Mouse (Mus musculus): Measurements from ENCODE around the gene Man1b1. TPM values are rescaled to one million over a fixed set of nuclear protein-coding genes. Genes with fewer than 3 reads are reported as not detected.

The Man1b1 gene
- polyA plus RNA-seq, 1 experiment from 2014 or later, result 65.8 TPM

DNA sequence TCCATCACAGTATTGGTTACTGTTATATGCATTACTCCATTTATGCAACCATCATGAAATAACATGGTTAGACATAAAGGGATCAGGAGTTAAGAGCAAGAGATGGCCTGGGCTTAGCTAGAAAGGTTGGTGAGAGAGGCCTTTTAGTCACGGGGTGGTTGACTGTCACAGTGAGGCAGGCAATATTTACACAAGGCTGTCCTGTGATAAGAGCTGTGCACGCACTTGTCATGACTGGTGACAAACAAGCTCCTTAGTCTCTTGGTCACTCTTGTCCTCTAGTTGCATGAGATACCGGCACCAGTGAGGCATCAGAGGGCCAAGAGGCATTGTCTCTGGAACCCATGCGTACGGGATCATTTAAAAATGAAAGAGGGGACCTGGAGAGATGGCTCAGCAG is 52.4 kb downstream of the Man1b1 start:
- no peaks in the 10 kb centered on the region for H3K27me3 ChIP-seq (ENCODE audit: control insufficient read depth, insufficient read depth, low read length)
- H3K4me3 ChIP-seq (ENCODE audit: low read depth, low read length), result no peak overlapping the region
- H3K4me1 ChIP-seq (ENCODE audit: control insufficient read depth, insufficient read depth, low read length), result no peaks in the 10 kb centered on the region
- DNase-seq (ENCODE audit: low spot score), result no peak
- 76% methylated on average over 5 of the region's 5 CpGs for whole genome bisulfite sequencing
- H3K36me3 ChIP-seq (ENCODE audit: control insufficient read depth, insufficient read depth, low read length), result no peaks in the 10 kb centered on the region
- no peak for ATAC-seq (ENCODE audit: insufficient read depth, low FRiP score, low TSS enrichment)
- no peak overlapping the region for H3K4me2 ChIP-seq (ENCODE audit: low read depth)
- H3K9me3 ChIP-seq (ENCODE audit: control insufficient read depth, low read length), result no peaks in the 10 kb centered on the region
- no peak overlapping the region for H3K9ac ChIP-seq (ENCODE audit: low read length)
- no peak overlapping the region for H3K27ac ChIP-seq (ENCODE audit: low read depth, low read length)

DNA sequence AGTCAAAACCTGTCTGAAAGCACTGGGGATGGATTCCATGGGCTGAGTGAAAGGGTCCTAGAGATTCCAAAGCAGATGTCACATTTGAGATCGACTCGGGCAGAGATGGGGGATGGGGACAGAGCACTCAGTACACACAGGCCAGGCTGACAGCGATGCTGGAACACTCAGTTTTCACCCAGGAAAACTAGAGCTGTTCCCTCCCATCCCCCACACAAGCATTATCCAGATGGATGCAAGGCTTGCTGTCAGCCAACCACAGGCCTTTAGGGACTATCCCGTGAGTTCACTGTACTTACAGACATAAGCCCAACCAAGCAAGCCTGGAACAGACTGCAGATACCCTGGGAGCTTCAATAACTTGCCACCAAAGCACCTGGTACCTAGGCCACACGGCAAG is 59.1 kb downstream of the Man1b1 start:
- WGBS, result 80% methylated on average over 5 of the region's 5 CpGs
- Histone ChIP-seq H3K9ac (ENCODE audit: low read length) (no peak overlapping the region), H3K27me3 (ENCODE audit: control insufficient read depth, insufficient read depth, low read length) (peaks cover 16% of the 10 kb centered on the region), H3K9me3 (ENCODE audit: control insufficient read depth, low read length) (no peaks in the 10 kb centered on the region), H3K27ac (ENCODE audit: low read depth, low read length) (no peak overlapping the region), H3K4me2 (ENCODE audit: low read depth) (no peak overlapping the region), H3K4me3 (ENCODE audit: low read depth, low read length) (no peak overlapping the region), H3K36me3 (ENCODE audit: control insufficient read depth, insufficient read depth, low read length) (no peaks in the 10 kb centered on the region), H3K4me1 (ENCODE audit: control insufficient read depth, insufficient read depth, low read length) (no peaks in the 10 kb centered on the region)
- DNase-seq (ENCODE audit: low spot score) (no peak), ATAC-seq (ENCODE audit: insufficient read depth, low FRiP score, low TSS enrichment) (no peak)

DNA sequence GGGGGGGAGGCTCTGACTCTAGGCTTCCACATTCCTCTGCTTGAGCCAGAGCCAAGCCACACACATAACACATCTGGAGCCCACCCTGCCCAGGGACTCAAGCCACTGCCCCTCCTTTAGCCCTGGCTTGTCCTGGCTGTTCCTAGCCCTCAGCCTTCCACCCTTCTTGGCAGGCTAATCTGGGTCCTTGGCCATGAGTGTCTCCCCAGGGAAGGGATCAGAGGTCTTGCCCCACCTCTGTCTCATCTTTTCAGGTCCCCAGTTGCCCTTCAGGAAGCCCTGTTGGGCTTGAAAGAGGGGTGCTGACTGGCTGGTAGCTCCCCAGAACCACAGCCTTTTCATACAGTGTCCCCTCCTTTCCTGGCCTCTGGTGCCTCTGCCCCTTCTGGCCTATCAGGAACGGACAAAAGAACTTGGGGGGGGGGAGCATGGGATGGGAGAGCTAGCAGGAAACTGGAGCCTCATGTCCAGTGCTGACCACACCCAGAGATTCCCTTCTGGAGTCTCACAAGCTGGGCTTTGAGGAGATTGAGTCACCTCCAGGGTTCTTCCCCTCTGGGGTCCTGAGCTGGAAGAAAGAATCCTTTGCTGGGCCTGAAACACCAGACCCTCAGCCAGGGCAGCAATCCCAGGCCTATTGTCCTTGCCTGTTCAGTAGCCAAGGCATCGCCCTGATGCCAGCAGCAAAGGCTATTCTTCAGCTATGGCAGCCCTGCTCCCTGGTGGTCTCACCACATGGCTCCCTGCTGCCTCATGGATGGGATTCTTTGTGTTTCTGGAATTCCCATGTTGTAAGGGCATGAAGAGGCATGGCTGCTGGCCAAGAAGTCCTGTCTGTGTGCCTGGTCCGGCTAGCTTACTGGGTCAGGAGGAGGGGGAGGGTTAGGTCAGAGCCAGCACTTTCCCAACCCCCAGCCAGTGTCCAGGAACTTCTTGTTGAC is 62.4 kb downstream of the Man1b1 start:
- Histone ChIP-seq H3K27ac (ENCODE audit: low read depth, low read length) (no peak overlapping the region), H3K4me3 (ENCODE audit: low read depth, low read length) (no peak overlapping the region), H3K36me3 (ENCODE audit: control insufficient read depth, insufficient read depth, low read length) (no peaks in the 10 kb centered on the region), H3K9me3 (ENCODE audit: control insufficient read depth, low read length) (no peaks in the 10 kb centered on the region), H3K4me1 (ENCODE audit: control insufficient read depth, insufficient read depth, low read length) (no peaks in the 10 kb centered on the region), H3K9ac (ENCODE audit: low read length) (no peak overlapping the region), H3K4me2 (ENCODE audit: low read depth) (no peak overlapping the region), H3K27me3 (ENCODE audit: control insufficient read depth, insufficient read depth, low read length) (peaks cover 38% of the 10 kb centered on the region)
- 42% methylated on average over 3 of the region's 3 CpGs for WGBS
- ATAC-seq (ENCODE audit: insufficient read depth, low FRiP score, low TSS enrichment), result no peak
- no peak for DNase-seq (ENCODE audit: low spot score)

DNA sequence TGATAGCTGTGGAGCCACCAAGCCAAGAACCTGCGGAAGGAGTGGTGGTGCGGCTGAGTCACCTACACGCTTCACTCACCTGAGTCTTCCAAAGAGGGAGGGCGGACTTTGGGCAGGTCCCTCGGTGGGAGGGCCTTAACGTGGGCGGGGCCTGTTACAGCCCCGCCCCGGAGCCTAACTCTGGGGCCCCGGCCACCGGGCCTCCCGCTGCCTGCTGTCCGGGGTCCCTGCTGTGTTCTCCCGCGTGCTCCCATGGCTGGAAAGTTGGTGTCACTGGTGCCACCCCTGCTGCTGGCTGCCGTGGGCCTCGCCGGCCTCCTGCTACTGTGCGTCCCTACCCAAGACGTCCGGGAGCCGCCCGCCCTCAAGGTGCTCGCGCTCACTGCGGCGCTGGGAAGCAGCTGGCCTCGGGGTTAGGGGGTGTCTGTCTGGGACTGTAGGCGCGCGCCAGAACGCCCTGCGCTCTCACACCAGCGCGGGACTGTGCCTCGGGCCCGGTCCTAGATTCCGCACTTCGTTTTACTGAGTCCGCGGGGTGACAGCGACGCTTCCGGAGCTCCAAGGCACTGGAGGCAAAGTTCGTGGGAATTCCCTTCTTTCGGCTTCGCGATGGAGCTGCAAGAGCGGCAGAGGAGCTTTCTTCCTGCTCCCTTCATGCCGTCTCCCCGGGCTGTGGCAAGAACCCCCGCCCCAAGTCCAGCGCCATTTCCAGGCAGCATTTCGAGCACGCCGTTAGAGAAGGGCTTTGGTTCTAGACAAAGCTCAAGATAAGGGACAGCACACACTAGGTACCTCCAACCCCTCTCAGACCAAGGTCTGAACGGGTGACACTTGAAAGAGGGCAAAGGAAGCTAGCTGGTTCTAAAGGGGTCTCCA is 63.8 kb downstream of the Man1b1 start, which contains the start of gene Entpd2:
Gene Entpd2, plus strand, starts transcription at position 154 of the 876 bp plus-strand sequence.
- H3K4me1 ChIP-seq (ENCODE audit: control insufficient read depth, insufficient read depth, low read length), result no peaks in the 10 kb centered on the region
- peaks cover 52% of the 10 kb centered on the region for H3K27me3 ChIP-seq (ENCODE audit: control insufficient read depth, insufficient read depth, low read length)
- DNase-seq (ENCODE audit: low spot score) (peak; percentile 37), ATAC-seq (ENCODE audit: insufficient read depth, low FRiP score, low TSS enrichment) (no peak)
- peak within 1 kb of the TSS; percentile 23; the same call in 1 of the 2 replicates for H3K9ac ChIP-seq (ENCODE audit: low read length)
- peak within 1 kb of the TSS; percentile 57 for H3K4me2 ChIP-seq (ENCODE audit: low read depth)
- peak within 1 kb of the TSS; percentile 33 for H3K4me3 ChIP-seq (ENCODE audit: low read depth, low read length)
- H3K9me3 ChIP-seq (ENCODE audit: control insufficient read depth, low read length), result no peaks in the 10 kb centered on the region
- WGBS, result under 1% methylated on average over 57 of the region's 57 CpGs
- H3K27ac ChIP-seq (ENCODE audit: low read depth, low read length), result no peak within 1 kb of the TSS
- no peaks in the 10 kb centered on the region for H3K36me3 ChIP-seq (ENCODE audit: control insufficient read depth, insufficient read depth, low read length)

DNA sequence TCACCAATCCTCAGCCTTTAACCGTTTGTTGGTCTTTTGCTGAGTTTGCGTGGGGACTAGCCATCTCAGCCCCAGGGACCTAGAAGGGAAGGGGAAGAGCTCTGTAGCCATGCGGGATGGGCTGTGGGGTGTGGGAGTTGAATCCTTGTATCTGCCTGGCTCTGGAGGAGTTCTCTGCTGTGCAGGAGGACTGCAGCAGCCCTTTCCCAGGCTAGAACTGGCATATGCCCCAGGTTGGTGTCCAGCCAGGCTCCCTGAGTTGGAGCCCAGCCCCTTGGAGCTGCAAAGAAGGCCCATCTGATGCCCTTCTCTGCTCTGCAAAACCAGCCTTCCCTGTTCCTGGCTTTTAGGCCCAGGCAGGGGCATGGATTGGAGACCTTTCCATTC is 64.5 kb downstream of the Man1b1 start:
- H3K27me3 ChIP-seq (ENCODE audit: control insufficient read depth, insufficient read depth, low read length), result peaks cover 57% of the 10 kb centered on the region
- DNase-seq (ENCODE audit: low spot score) (no peak), ATAC-seq (ENCODE audit: insufficient read depth, low FRiP score, low TSS enrichment) (no peak)
- H3K9ac ChIP-seq (ENCODE audit: low read length), result no peak overlapping the region
- no peak overlapping the region for H3K27ac ChIP-seq (ENCODE audit: low read depth, low read length)
- H3K4me1 ChIP-seq (ENCODE audit: control insufficient read depth, insufficient read depth, low read length), result no peaks in the 10 kb centered on the region
- WGBS, result 39% methylated on average over 3 of the region's 3 CpGs
- H3K9me3 ChIP-seq (ENCODE audit: control insufficient read depth, low read length), result no peaks in the 10 kb centered on the region
- no peak overlapping the region; the same call in 1 of the 2 replicates for H3K4me3 ChIP-seq (ENCODE audit: low read depth, low read length)
- no peak overlapping the region for H3K4me2 ChIP-seq (ENCODE audit: low read depth)
- H3K36me3 ChIP-seq (ENCODE audit: control insufficient read depth, insufficient read depth, low read length), result no peaks in the 10 kb centered on the region

DNA sequence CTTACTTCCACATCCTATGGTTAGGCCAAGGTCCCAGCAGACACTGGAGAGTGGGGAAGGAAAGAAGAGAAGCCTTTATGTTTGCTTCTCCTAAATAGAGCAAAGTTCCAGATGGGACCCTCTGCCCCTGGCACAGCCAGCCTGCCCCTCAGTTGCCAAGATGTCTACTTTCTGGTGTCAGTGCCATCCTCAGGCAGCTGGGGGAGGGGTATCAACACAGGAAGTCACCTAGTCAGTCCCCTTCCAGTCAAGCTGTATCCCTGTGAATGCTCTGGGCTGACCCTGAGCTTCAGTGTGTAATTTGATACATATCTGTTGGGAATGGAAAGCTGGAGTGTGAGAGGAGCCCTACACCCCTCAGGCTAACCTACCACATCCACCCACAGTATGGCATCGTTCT is 64.9 kb downstream of the Man1b1 start:
- ATAC-seq (ENCODE audit: insufficient read depth, low FRiP score, low TSS enrichment), result no peak
- DNase-seq (ENCODE audit: low spot score), result no peak
- peaks cover 57% of the 10 kb centered on the region for H3K27me3 ChIP-seq (ENCODE audit: control insufficient read depth, insufficient read depth, low read length)

DNA sequence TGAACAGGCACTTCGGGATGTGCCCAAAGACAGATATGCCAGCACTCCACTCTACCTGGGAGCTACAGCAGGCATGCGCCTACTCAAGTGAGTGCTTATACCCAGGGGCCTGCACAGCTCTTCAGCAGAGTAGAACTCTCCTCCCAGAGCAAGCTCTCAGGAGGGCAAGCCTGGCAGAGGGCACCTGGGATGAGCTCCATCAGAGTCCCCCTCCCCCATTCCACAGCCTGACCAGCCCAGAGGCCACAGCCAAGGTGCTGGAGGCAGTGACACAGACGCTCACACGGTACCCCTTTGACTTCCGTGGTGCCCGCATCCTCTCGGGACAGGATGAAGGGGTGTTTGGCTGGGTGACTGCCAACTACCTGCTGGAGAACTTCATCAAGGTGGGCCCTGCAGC is 65.9 kb downstream of the Man1b1 start:
- Histone ChIP-seq H3K9me3 (ENCODE audit: control insufficient read depth, low read length) (no peaks in the 10 kb centered on the region), H3K27ac (ENCODE audit: low read depth, low read length) (no peak overlapping the region), H3K4me1 (ENCODE audit: control insufficient read depth, insufficient read depth, low read length) (0 out of 2 replicates have a peak, but pooled peaks cover 2% of the 10 kb centered on the region), H3K9ac (ENCODE audit: low read length) (no peak overlapping the region), H3K4me3 (ENCODE audit: low read depth, low read length) (no peak overlapping the region), H3K36me3 (ENCODE audit: control insufficient read depth, insufficient read depth, low read length) (no peaks in the 10 kb centered on the region), H3K27me3 (ENCODE audit: control insufficient read depth, insufficient read depth, low read length) (peaks cover 57% of the 10 kb centered on the region), H3K4me2 (ENCODE audit: low read depth) (no peak overlapping the region)
- DNase-seq (ENCODE audit: low spot score) (no peak), ATAC-seq (ENCODE audit: insufficient read depth, low FRiP score, low TSS enrichment) (no peak)
- WGBS, result 91% methylated on average over 7 of the region's 7 CpGs

More for the DNA sequence above, 64.9 kb downstream of the Man1b1 start:
- H3K4me3 ChIP-seq (ENCODE audit: low read depth, low read length), result no peak overlapping the region
- no peaks in the 10 kb centered on the region for H3K36me3 ChIP-seq (ENCODE audit: control insufficient read depth, insufficient read depth, low read length)
- H3K4me2 ChIP-seq (ENCODE audit: low read depth), result no peak overlapping the region
- 62% methylated on average over 1 of the region's 1 CpGs for WGBS
- no peaks in the 10 kb centered on the region for H3K4me1 ChIP-seq (ENCODE audit: control insufficient read depth, insufficient read depth, low read length)
- H3K27ac ChIP-seq (ENCODE audit: low read depth, low read length), result no peak overlapping the region
- no peaks in the 10 kb centered on the region for H3K9me3 ChIP-seq (ENCODE audit: control insufficient read depth, low read length)
- H3K9ac ChIP-seq (ENCODE audit: low read length), result no peak overlapping the region

DNA sequence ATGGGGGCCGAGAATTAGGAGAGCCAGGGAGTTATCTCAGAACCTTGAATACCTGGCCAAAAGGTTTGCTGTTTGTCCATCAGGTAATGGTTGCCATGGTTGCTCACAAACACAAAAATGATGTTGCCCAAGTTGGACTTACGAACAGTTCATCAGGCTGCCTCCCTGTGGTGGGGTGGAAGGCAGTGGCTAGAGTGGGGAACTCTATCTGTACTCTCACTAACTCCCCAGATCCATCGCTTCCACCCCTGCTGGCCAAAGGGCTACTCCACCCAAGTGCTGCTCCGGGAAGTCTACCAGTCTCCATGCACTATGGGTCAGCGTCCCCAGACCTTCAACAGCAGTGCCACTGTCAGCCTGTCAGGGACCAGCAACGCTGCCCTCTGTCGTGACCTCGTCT is 66.9 kb downstream of the Man1b1 start, which contains the start of gene Npdc1:
Gene Npdc1, plus strand, starts transcription at position 301 of the 400 bp plus-strand sequence.
- no peak for DNase-seq (ENCODE audit: low spot score)
- no peak within 1 kb of the TSS for H3K27ac ChIP-seq (ENCODE audit: low read depth, low read length)
- peaks cover 2% of the 10 kb centered on the region; the same call in 1 of the 2 replicates for H3K4me1 ChIP-seq (ENCODE audit: control insufficient read depth, insufficient read depth, low read length)
- WGBS, result 68% methylated on average over 8 of the region's 8 CpGs
- no peak within 1 kb of the TSS for H3K4me3 ChIP-seq (ENCODE audit: low read depth, low read length)
- H3K27me3 ChIP-seq (ENCODE audit: control insufficient read depth, insufficient read depth, low read length), result peaks cover 57% of the 10 kb centered on the region
- H3K4me2 ChIP-seq (ENCODE audit: low read depth), result no peak within 1 kb of the TSS
- ATAC-seq (ENCODE audit: insufficient read depth, low FRiP score, low TSS enrichment), result no peak
- no peaks in the 10 kb centered on the region for H3K9me3 ChIP-seq (ENCODE audit: control insufficient read depth, low read length)
- H3K36me3 ChIP-seq (ENCODE audit: control insufficient read depth, insufficient read depth, low read length), result no peaks in the 10 kb centered on the region
- H3K9ac ChIP-seq (ENCODE audit: low read length), result no peak within 1 kb of the TSS

Data from neural tube, embryonic 11.5 days (tissue).